Mouse (Mus musculus) MEL (cell line): ENCODE data around the gene Thbs3. TPM values are rescaled to one million over a fixed set of nuclear protein-coding genes. Genes with fewer than 3 reads are reported as not detected.

Source experiments
- DNase-seq: peaks from one replicate; pipeline ENCODE4 v3.0.0; 2011; ENCODE audit warnings: low read depth, low spot score
- H3K27ac ChIP-seq: 2 replicates; pipeline ENCODE4 v1.5.1; 2012; ENCODE audit warnings: low read depth, mild to moderate bottlenecking, control low read depth, low read length, moderate library complexity; ENCODE audit not compliant: control insufficient read depth
- H3K27me3 ChIP-seq, 2 experiments: fragments of 150-350 bp in 1 of 2; sonication (generic) in 1 of 2; 2 replicates each; pipeline ENCODE4 v1.6.1; 2012; ENCODE audit warnings: low read length in 2 of 2, mild to moderate bottlenecking in 2 of 2, improper control_type of control experiment in 1 of 2, moderate library complexity in 1 of 2; ENCODE audit not compliant: insufficient read depth in 2 of 2, control insufficient read depth in 1 of 2
- H3K36me3 ChIP-seq, 2 experiments: 2 replicates each; pipeline ENCODE4 v1.6.1; 2012 to 2014; ENCODE audit warnings: low read length in 2 of 2, improper control_type of control experiment in 1 of 2, inconsistent platforms in 1 of 2, mild to moderate bottlenecking in 1 of 2; ENCODE audit not compliant: insufficient read depth in 2 of 2, control insufficient read depth in 1 of 2
- H3K4me1 ChIP-seq, 2 experiments: fragments of 150-350 bp in 1 of 2; sonication (generic) in 1 of 2; 2 replicates each; pipeline ENCODE4 v1.6.1; 2012; ENCODE audit warnings: low read length in 2 of 2, improper control_type of control experiment in 1 of 2, mild to moderate bottlenecking in 1 of 2; ENCODE audit not compliant: insufficient read depth in 2 of 2, control insufficient read depth in 1 of 2
- H3K4me3 ChIP-seq, 2 experiments: fragments of 150-350 bp in 1 of 2; sonication (generic) in 1 of 2; 2 replicates each; pipeline ENCODE4 v1.5.1; 2012; ENCODE audit warnings: low read depth in 2 of 2, low read length in 2 of 2, mild to moderate bottlenecking in 2 of 2, moderate library complexity in 2 of 2, control low read depth in 1 of 2, improper control_type of control experiment in 1 of 2; ENCODE audit not compliant: control insufficient read depth in 1 of 2, insufficient read depth in 1 of 2
- H3K79me2 ChIP-seq: 2 replicates; pipeline ENCODE4 v1.6.1; 2012; ENCODE audit warnings: mild to moderate bottlenecking, low read length, moderate library complexity; ENCODE audit not compliant: control insufficient read depth, poor library complexity, insufficient read depth
- H3K9ac ChIP-seq: 2 replicates; pipeline ENCODE4 v1.6.1; 2012; ENCODE audit warnings: low read depth, mild to moderate bottlenecking, control low read depth, low read length, moderate library complexity; ENCODE audit not compliant: control insufficient read depth, poor library complexity, severe bottlenecking
- H3K9me3 ChIP-seq: fragments of 150-350 bp; sonication (generic); replicated peaks from 2 replicates; pipeline ENCODE4 v1.6.1; 2012; ENCODE audit warnings: mild to moderate bottlenecking, low read length, improper control_type of control experiment, moderate library complexity; ENCODE audit not compliant: insufficient read depth
- BHLHE40 ChIP-seq: IDR thresholded peaks from 2 replicates; pipeline ENCODE4 v1.6.1; 2012; ENCODE audit warnings: low read depth, mild to moderate bottlenecking, inconsistent platforms, low read length, improper control_type of control experiment, borderline replicate concordance
- CTCF ChIP-seq, 3 experiments: IDR thresholded peaks in 2 of 3; conservative IDR thresholded peaks in 1 of 3; 2 replicates each; pipeline ENCODE4 v1.5.1; 2011 to 2012; ENCODE audit warnings: low read length in 3 of 3, low read depth in 2 of 3, mild to moderate bottlenecking in 2 of 3, improper control_type of control experiment in 1 of 3, inconsistent platforms in 1 of 3, mixed read lengths in 1 of 3, moderate library complexity in 1 of 3; ENCODE audit not compliant: control insufficient read depth in 1 of 3, insufficient read depth in 1 of 3, poor library complexity in 1 of 3, severe bottlenecking in 1 of 3
- E2F4 ChIP-seq: IDR thresholded peaks from 2 replicates; pipeline ENCODE4 v1.6.1; 2011; ENCODE audit warnings: low read depth, low read length, improper control_type of control experiment, borderline replicate concordance
- ELF1 ChIP-seq: IDR thresholded peaks from 2 replicates; pipeline ENCODE4 v1.6.1; 2014; ENCODE audit warnings: low read depth, mild to moderate bottlenecking, inconsistent platforms, low read length, improper control_type of control experiment, moderate library complexity
- GATA1 ChIP-seq: IDR thresholded peaks from 2 replicates; pipeline ENCODE4 v1.6.1; 2011; ENCODE audit warnings: low read depth, low read length, improper control_type of control experiment
- HCFC1 ChIP-seq: IDR thresholded peaks from 2 replicates; pipeline ENCODE4 v1.6.1; 2012; ENCODE audit warnings: low read depth, mild to moderate bottlenecking, inconsistent platforms, low read length, improper control_type of control experiment, moderate library complexity
- JUND ChIP-seq: IDR thresholded peaks from 2 replicates; pipeline ENCODE4 v1.6.1; 2011; ENCODE audit warnings: low read depth, mild to moderate bottlenecking, improper control_type of control experiment, low read length
- KAT2A ChIP-seq: conservative IDR thresholded peaks from 2 replicates; pipeline ENCODE4 v1.6.1; 2012; ENCODE audit warnings: low read depth, low read length, improper control_type of control experiment, inconsistent platforms
- MAFK ChIP-seq: IDR thresholded peaks from 2 replicates; pipeline ENCODE4 v1.6.1; 2011; ENCODE audit warnings: low read depth, mild to moderate bottlenecking, low read length, improper control_type of control experiment, borderline replicate concordance
- MAX ChIP-seq: IDR thresholded peaks from 2 replicates; pipeline ENCODE4 v1.6.1; 2011; ENCODE audit warnings: low read length, improper control_type of control experiment
- MAZ ChIP-seq: IDR thresholded peaks from 2 replicates; pipeline ENCODE4 v1.6.1; 2012; ENCODE audit warnings: low read depth, mild to moderate bottlenecking, inconsistent platforms, low read length, improper control_type of control experiment
- MEF2A ChIP-seq: IDR thresholded peaks from 2 replicates; pipeline ENCODE4 v1.6.1; 2014; ENCODE audit warnings: low read depth, mild to moderate bottlenecking, inconsistent platforms, low read length, improper control_type of control experiment; ENCODE audit not compliant: poor library complexity, insufficient replicate concordance, severe bottlenecking; ENCODE audit errors: extremely low read depth
- MXI1 ChIP-seq: IDR thresholded peaks from 2 replicates; pipeline ENCODE4 v1.6.1; 2011; ENCODE audit warnings: mild to moderate bottlenecking, low read depth, low read length, improper control_type of control experiment
- MYB ChIP-seq: IDR thresholded peaks from 2 replicates; pipeline ENCODE4 v1.6.1; 2011; ENCODE audit warnings: mild to moderate bottlenecking, low read depth, low read length, improper control_type of control experiment
- MYC ChIP-seq: IDR thresholded peaks from 2 replicates; pipeline ENCODE4 v1.6.1; 2011; ENCODE audit warnings: low read depth, mild to moderate bottlenecking, low read length, improper control_type of control experiment, moderate library complexity
- NRF1 ChIP-seq: IDR thresholded peaks from 2 replicates; pipeline ENCODE4 v1.6.1; 2014; ENCODE audit warnings: low read depth, mild to moderate bottlenecking, inconsistent platforms, low read length, improper control_type of control experiment, moderate library complexity; ENCODE audit not compliant: poor library complexity, insufficient read depth, severe bottlenecking
- POLR2A ChIP-seq, 2 experiments: IDR thresholded peaks; 2 replicates each; pipeline ENCODE4 v1.6.1; 2011 to 2012; ENCODE audit warnings: low read length in 2 of 2, mild to moderate bottlenecking in 2 of 2, control low read depth in 1 of 2, improper control_type of control experiment in 1 of 2, low read depth in 1 of 2, moderate library complexity in 1 of 2; ENCODE audit not compliant: control insufficient read depth in 1 of 2, insufficient read depth in 1 of 2, poor library complexity in 1 of 2
- POLR2AphosphoS2 ChIP-seq: IDR thresholded peaks from 2 replicates; pipeline ENCODE4 v1.6.1; 2011; ENCODE audit warnings: low read length, improper control_type of control experiment
- RAD21 ChIP-seq: IDR thresholded peaks from 2 replicates; pipeline ENCODE4 v1.6.1; 2011; ENCODE audit warnings: mild to moderate bottlenecking, low read depth, low read length, improper control_type of control experiment
- RCOR1 ChIP-seq: IDR thresholded peaks from 2 replicates; pipeline ENCODE4 v1.6.1; 2012; ENCODE audit warnings: low read depth, mild to moderate bottlenecking, inconsistent platforms, low read length, improper control_type of control experiment
- SMC3 ChIP-seq: IDR thresholded peaks from 2 replicates; pipeline ENCODE4 v1.6.1; 2011; ENCODE audit warnings: low read depth, low read length, improper control_type of control experiment
- TAL1 ChIP-seq: IDR thresholded peaks from 2 replicates; pipeline ENCODE4 v1.6.1; 2012; ENCODE audit warnings: mild to moderate bottlenecking, inconsistent platforms, low read length, moderate library complexity, mixed read lengths
- TCF12 ChIP-seq: IDR thresholded peaks from 2 replicates; pipeline ENCODE4 v1.6.1; 2014; ENCODE audit warnings: low read depth, mild to moderate bottlenecking, inconsistent platforms, low read length, improper control_type of control experiment, moderate library complexity
- USF2 ChIP-seq, 2 experiments: IDR thresholded peaks; 2 replicates each; pipeline ENCODE4 v1.6.1; 2011 to 2012; ENCODE audit warnings: improper control_type of control experiment in 2 of 2, low read length in 2 of 2, borderline replicate concordance in 1 of 2, inconsistent platforms in 1 of 2, low read depth in 1 of 2, mild to moderate bottlenecking in 1 of 2; ENCODE audit not compliant: insufficient read depth in 1 of 2
- ZC3H11A ChIP-seq: IDR thresholded peaks from 2 replicates; pipeline ENCODE4 v1.6.1; 2012; ENCODE audit warnings: low read depth, mild to moderate bottlenecking, inconsistent platforms, low read length, improper control_type of control experiment
- ZKSCAN1 ChIP-seq: IDR thresholded peaks from 2 replicates; pipeline ENCODE4 v1.6.1; 2012; ENCODE audit warnings: low read depth, mild to moderate bottlenecking, inconsistent platforms, low read length, improper control_type of control experiment, moderate library complexity
- ZNF384 ChIP-seq: IDR thresholded peaks from 2 replicates; pipeline ENCODE4 v1.6.1; 2012; ENCODE audit warnings: low read depth, mild to moderate bottlenecking, inconsistent platforms, low read length, improper control_type of control experiment
- polyA plus RNA-seq, 2 experiments: library from polyadenylated mRNA; stranded (reverse) in 1 of 2; unstranded in 1 of 2; fragments of >175 nt in 1 of 2; fragments of >200 nt in 1 of 2; gene quantifications; 2 replicates each; pipeline versions ENCODE4 v1.2.1 to v1.2.4; 2012; ENCODE audit warnings: low replicate concordance in 2 of 2, low read depth in 1 of 2; ENCODE audit not compliant: insufficient read length in 2 of 2, insufficient read depth in 1 of 2, missing spikeins in 1 of 2
- total RNA-seq: library from RNA; depleted of rRNA; stranded (reverse); fragments of 300-350 nt; gene quantifications from 2 replicates; pipeline ENCODE4 v1.2.3, GENCODE M21; 2012

The Thbs3 gene
- total and polyA plus RNA-seq, 3 experiments = 1.8 to 4.9 TPM; not detected in 1

- peak; percentile 45 to 63 (median 45); a peak in 5 of 6 replicates for TF ChIP-seq CTCF (IDR thresholded peaks at IDR 0.05 in 2 of 3, conservative IDR thresholded peaks at IDR 0.05 in 1 of 3; ENCODE audit: control insufficient read depth in 1 of 3, insufficient read depth in 1 of 3, low read depth in 2 of 3, low read length in 3 of 3, poor library complexity in 1 of 3, severe bottlenecking in 1 of 3)
- peak; percentile 70; the same call in 1 of the 2 replicates for TF ChIP-seq MAFK
- no peak for TF ChIP-seq POLR2A (IDR thresholded peaks at IDR 0.05; ENCODE audit: control insufficient read depth in 1 of 2, insufficient read depth in 1 of 2, low read depth in 1 of 2, low read length in 2 of 2, poor library complexity in 1 of 2)
- TF ChIP-seq MXI1 = no peak
- TF ChIP-seq MAZ = no peak; the same call in 1 of the 2 replicates
- peak; percentile 96 for TF ChIP-seq TCF12
- 0 out of 2 replicates have a peak, but pooled peaks have one; percentile 18 for TF ChIP-seq HCFC1
- TF ChIP-seq BHLHE40 = peak; percentile 52; the same call in 1 of the 2 replicates
- TF ChIP-seq MYC = no peak
- TF ChIP-seq, all 39 proteins: peak for 15
These were observed 18.7 kb downstream of the Thbs3 start (continued) for GRCm38 (mm10) chr3:89233562-89234110.

DNA sequence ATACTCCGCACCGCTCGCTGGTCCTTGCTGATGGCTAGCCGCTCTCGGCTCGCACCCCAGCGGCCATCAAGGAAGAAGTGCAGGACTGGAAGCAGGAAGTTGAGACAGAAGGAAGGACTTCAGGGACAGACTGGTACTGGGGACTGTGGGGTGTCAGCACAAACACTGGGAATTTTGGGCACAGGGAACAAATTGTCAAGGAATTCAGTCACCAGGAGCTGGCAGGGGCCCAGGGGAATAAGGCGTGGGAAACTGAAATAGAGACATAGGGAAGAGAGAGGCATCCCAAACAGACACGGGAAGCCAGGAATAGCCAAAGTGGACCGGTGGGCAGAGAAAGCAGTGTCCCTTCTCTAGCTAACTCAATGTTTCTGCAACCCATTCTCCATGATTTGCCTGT, 21.5 kb downstream of the Thbs3 start:
- peaks cover 5 to 18% of the 10 kb centered on the region in 2 experiments; a peak in 3 of 4 replicates for H3K4me1 ChIP-seq
- H3K79me2 ChIP-seq = no peaks in the 10 kb centered on the region
- H3K27me3 ChIP-seq = no peaks in the 10 kb centered on the region
- no peak for DNase-seq
- no peak for TF ChIP-seq ZKSCAN1
- no peak for TF ChIP-seq MYB
- TF ChIP-seq RAD21 = no peak
- no peak for TF ChIP-seq POLR2A (IDR thresholded peaks at IDR 0.05; ENCODE audit: control insufficient read depth in 1 of 2, insufficient read depth in 1 of 2, low read depth in 1 of 2, low read length in 2 of 2, poor library complexity in 1 of 2)
- TF ChIP-seq MEF2A = no peak
- no peak for TF ChIP-seq MXI1
- TF ChIP-seq MAX = no peak
- H3K4me3 ChIP-seq = no peak overlapping the region
- H3K27ac ChIP-seq = no peak overlapping the region
- H3K9me3 ChIP-seq = no peaks in the 10 kb centered on the region
- H3K9ac ChIP-seq = no peak overlapping the region
- H3K36me3 ChIP-seq = peaks cover 0 to 12% of the 10 kb centered on the region in 2 experiments; a peak in 2 of 4 replicates

DNA sequence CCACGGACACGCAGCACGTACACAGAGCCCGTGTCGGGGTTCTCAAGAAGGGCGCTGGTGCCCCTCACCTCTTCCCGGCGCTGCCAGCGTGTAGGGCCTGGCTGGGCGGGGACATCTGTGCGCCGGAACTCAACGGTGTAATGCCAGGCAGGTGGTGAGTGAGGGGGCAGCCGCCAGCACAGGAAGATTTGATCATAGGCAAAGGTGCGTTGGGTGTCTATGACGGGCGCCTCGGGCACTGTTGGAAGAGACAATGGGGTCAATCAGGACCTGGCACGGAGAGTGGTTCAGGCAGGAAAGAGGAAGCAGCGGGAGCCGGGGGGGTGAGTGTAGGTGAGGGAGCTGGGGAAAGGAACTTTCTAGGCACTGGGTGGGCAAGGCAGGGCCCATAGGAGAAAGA, 22.7 kb downstream of the Thbs3 start:
- H3K4me3 ChIP-seq = no peak overlapping the region
- peaks cover 5 to 18% of the 10 kb centered on the region in 2 experiments; a peak in 3 of 4 replicates for H3K4me1 ChIP-seq
- no peaks in the 10 kb centered on the region for H3K9me3 ChIP-seq
- no peak for DNase-seq
- H3K27ac ChIP-seq = no peak overlapping the region
- no peaks in the 10 kb centered on the region for H3K79me2 ChIP-seq
- H3K36me3 ChIP-seq = peaks cover 0 to 12% of the 10 kb centered on the region in 2 experiments; a peak in 3 of 4 replicates
- TF ChIP-seq ZC3H11A (no peak), E2F4 (no peak), JUND (no peak), RAD21 (no peak), MAFK (no peak), KAT2A (no peak), ZNF384 (no peak), GATA1 (no peak), TCF12 (no peak), MYB (no peak), RCOR1 (no peak), NRF1 (no peak), POLR2A (IDR thresholded peaks at IDR 0.05; ENCODE audit: control insufficient read depth in 1 of 2, insufficient read depth in 1 of 2, low read depth in 1 of 2, low read length in 2 of 2, poor library complexity in 1 of 2) (no peak), USF2 (IDR thresholded peaks at IDR 0.05; ENCODE audit: borderline replicate concordance in 1 of 2, insufficient read depth in 1 of 2, low read depth in 1 of 2, low read length in 2 of 2) (no peak), SMC3 (no peak), MAX (no peak), ELF1 (no peak), TAL1 (no peak), POLR2AphosphoS2 (no peak), CTCF (IDR thresholded peaks at IDR 0.05 in 2 of 3, conservative IDR thresholded peaks at IDR 0.05 in 1 of 3; ENCODE audit: control insufficient read depth in 1 of 3, insufficient read depth in 1 of 3, low read depth in 2 of 3, low read length in 3 of 3, poor library complexity in 1 of 3, severe bottlenecking in 1 of 3) (no peak)
- no peaks in the 10 kb centered on the region for H3K27me3 ChIP-seq
- H3K9ac ChIP-seq = no peak overlapping the region
